Mouse (Mus musculus) gastrocnemius, postnatal 10 days (tissue): ENCODE measurements at regions not wholly inside any gene's neighbourhood (a gene's known extent, or its start where the extent isn't known, plus 50 kb on each side); places are given as distances from the start of the nearest gene placed in this dataset.

ENCODE experiments used
- DNase-seq: peaks from one replicate; pipeline ENCODE4 v3.0.0; 2021; ENCODE audit warnings: mixed read lengths

DNA sequence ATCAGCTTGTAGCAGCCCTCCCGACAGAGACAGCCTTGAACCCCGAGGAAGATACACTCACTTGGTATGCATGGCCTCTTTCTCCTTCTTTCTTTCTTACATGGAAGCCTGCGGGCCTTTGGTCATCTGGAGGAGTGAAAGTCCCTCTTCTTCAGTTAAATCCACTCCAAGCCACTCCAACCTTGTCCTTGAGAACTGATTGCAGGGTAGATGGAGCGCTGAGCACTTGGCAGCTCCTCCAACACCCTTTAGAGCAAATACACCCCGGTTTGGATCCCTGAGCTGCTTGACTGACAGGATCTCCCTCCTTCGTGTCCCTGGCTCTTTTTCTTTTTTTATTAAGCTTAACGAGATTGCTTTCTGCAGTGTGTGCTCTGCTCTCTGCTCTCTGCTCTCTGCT is 173.3 kb upstream of the Fam19a5 start:
- DNase-seq = no peak

DNA sequence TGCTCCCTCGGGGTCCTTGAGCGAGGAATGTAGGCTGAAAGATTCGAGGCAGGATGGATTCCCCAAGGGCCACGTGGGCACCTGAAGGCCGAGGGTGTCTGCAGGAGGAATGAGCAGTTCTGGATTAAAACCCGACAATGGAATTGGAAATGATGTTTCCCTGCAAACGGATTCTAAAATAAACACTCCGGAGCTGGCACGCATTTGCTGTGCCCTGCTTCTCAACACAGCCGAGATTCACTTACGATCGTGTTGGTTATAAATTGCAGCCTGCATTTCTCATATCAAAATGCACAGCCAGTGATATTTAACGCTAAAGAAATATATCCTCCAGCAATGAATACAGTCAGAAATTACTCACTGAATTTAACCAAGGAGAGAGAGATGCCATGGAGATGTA is 169.4 kb upstream of the Fam19a5 start:
- no peak for DNase-seq

DNA sequence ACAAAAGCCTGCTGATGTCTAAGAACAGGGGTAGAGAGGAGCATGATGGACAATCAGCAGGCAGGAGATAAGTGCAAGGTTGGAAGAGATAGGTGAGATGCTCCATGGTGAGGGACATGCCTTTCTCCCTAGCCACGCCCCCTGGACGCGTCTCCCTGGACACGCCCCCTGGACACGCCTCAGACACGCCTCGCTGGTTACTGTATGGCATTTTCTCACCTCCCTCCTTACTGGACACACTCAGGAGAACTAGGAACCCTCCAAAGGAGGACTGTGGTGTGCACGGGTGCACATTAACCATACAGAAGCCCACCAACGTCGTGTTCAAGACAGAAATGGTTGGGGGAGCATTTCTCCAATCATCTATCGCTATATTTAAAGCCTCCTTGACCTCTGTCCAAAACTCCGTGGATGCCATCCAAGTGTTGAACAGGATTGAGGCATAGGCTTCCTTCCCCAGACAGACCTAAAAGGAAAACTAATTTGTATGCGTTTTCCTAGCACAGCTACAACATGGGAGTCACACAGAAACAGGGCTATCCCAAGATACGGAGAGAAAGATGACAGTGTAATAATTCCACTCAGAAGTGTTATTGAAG is 168.4 kb upstream of the Fam19a5 start:
- no peak for DNase-seq

DNA sequence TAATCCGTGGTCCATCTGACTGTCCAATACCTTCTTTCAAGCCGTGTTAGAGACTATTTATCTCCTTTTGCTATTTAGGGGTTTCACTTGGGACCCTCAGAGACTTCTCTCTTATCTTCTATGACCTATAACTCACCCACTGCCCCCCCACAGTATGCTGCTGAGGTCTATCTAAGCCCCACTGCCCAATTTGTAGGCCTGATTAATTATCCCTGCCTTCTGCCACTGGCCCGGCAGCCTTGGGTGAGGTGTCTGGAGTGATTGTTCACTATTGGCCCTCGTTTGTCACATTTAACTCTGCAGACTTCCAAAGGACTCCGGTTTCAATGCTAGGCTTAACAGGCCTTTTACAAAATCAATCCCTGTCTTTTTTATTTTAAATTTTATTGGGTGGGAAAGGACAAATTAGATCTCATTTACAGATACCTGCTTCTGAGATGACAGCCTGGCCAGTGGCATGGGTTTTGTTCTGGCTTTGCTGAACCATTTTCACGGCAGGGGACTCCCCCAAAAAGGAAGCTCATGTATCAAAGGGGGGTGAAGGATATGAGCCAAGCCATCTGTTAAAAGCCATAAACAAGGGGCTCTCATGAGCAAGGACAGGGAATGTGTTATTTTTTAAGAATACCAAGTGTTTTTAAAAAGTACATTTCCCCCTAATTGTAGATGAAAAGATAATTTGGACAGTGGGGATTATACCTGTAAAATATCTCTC is 160.4 kb upstream of the Fam19a5 start:
- no peak for DNase-seq

DNA sequence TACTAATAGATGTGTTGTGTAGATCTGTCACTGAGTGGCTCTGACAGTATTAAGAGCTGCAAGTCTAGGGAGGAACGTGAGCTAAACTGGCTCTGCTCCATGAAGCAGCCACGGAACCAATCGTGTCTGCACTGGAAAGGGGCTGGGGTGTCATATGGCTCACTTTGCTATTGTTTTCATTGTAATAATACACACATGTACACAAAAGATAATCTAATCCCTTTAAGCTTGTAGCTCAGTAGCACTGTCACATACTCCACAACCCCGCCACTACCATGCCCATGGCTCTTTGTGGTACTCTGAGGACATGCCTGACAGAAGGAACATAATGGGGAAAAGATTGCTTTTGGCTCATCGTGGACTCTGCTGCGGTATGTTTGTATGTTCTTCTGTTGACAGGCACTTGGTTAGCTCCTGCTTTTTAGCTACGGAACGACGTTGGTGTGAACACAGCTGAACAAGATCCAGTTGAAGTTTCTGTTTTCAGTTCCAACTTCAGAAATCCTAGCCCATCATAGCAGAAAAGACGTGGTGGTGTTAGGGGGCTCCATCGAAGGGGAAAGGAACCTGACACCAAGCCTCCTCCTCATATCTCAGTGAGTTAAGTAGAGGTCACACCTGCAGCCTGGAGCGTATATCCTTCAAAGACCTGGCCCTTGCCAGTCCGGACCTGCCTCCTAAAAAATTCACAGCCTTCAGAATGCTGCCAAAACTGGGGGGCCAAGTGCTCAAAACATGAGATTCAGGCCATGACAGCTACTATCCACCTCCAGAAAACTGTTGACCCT is 159.6 kb upstream of the Fam19a5 start:
- no peak for DNase-seq

DNA sequence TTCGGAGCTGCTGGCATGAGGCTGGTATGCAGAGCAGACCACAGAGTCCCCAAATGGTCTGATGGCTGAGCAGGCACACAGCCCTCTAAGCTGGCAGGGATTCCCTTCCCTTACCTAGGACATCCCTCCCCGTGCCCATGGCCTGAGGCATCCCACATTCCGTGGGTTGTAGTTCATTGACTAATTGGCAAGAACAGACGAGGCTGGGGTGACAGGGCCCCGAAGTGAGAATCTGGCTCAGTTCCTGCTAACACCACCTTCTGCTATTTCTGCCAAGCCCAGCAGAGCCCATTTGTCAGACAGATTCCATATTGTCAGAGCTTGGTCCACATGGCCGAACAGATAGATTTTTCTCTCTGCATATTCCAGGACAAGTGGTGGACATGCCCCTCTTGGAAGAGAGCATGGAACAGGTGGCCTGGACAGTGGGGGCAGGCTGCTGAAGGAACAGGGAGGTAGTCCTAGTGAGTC is 157.6 kb upstream of the Fam19a5 start:
- DNase-seq = no peak

DNA sequence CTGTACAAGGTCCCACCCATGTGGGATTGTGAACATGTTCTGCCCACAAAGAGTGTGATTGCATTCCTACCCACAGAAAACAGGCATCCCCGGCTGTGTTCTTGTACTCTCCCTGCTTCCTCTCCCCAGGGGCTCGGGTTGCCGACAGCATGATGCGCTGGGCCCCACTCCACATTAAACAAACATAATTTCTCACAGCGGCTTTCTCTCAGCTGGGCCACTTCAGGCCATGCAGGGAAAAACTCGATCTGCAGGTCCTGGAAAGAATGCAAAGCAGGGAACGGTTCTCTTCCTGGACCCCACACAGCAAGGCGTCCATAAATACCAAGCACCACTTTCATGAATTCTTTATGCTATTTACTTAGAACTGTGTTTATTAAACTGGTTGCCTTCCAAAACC is 152.7 kb upstream of the Fam19a5 start:
- no peak for DNase-seq

DNA sequence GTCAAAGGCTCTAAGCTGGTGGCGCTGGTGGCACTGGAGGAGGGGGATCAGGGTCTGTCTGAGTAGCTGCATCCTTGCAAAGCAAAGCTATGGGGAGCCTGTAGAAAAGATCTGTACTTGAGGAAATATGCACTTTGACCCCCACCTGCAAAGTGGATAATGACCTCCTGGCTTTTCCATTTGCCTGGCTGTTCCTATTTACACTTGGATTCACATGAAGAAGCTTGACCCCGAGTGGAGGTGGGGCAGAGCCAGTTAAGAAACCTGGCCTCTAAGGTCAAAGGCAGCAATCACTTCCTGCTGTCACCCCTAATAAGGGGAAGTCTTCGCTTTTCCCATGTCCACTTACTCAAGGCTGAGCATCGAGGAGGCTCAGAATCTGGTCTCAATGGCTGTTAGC is 145.7 kb upstream of the Fam19a5 start:
- no peak for DNase-seq

DNA sequence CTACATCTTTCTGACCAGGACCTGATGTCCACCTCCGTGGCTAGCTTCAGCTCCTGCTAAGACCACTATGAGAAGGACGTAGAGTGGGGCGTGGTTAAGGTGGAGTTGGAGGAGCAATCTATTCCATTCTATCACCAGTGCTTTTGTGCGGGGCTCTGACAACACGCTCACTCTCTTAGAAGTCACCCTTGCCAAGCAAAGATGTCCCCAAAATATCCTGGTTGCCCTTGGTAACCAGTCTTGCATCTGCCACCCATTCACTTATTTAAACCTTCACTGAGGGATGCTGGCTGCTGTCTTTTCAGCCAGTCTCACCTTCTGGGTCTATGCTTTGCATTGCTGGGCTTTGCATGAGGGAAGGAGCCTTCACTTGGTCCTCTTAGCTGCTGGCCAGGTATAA is 138.4 kb upstream of the Fam19a5 start:
- no peak for DNase-seq

DNA sequence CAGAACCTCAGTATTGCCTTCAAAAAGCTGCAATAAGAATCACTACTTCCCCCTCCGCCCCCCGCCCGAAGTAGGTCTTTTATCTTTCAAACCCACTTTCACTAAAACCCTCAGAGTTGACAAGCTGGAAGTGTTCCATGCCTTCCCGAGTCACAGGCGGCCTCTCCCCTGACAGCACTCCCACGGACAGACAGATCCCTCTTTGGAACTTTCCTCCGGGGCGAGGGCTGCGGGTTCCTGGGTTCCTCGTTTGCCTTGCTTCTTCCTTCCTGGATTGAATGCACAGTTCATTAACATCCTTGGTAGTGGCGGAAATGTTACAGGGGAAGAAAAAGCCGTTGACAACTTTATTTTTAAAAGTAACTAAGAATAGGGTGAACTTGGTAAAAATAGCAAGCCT is 132.1 kb upstream of the Fam19a5 start:
- no peak for DNase-seq

DNA sequence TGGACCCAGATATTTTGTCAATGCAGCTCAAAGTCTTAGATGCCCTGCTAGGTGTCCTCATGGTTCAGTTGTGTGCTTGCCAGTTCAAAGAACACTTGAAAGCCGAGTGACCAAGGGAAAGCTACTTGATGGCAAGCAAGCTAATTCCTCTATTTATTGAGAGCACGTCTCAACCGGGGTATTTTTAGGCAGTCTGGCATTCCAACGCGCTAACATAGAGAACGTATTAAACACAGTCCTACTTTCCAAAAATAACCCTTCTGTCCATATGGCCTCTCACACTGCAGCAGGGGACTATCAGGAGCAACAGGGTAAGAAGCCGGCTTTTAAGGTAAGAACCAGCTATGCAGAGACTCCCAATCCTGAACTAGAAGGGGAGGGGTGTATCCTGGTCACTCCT is 128.1 kb upstream of the Fam19a5 start:
- no peak for DNase-seq

DNA sequence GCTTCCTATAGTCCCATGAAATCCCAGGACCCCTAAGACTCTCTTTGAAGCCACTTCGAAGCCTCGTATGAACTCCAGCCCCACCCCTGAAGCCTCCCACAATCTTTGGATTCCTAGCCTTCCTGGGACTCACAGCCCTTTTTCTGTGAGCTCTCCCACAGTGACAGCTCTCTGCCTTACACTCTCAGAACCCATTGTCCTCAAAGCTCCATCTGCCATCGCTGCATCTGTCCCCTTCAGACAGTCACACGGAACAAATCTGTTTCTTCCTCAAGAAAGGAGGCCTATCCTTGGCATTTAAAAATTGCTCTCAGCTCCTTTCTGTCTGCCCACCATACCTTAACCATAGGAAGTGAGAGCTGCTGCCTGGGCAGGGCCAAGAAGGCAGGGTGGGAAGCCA is 122.4 kb upstream of the Fam19a5 start:
- no peak for DNase-seq

DNA sequence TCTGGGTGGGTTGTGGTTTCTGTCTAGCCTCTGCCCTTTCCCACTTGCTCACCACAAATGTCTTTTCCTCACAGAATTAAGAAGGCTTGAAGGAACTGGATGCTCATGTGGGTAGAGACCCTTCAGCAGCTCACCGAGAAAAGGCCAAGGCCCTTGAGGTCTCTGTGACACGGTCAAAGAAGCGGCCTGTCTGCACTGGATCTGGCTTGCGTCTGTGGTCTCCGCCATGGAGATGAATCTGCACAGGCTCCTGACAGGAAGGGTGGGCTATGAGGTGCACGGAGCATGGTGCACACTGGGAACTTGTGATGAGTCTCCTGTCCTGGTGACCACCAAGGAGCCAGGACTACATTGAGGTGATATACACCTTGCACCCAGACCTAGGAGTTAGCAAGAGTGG is 110.8 kb upstream of the Fam19a5 start:
- DNase-seq = no peak

DNA sequence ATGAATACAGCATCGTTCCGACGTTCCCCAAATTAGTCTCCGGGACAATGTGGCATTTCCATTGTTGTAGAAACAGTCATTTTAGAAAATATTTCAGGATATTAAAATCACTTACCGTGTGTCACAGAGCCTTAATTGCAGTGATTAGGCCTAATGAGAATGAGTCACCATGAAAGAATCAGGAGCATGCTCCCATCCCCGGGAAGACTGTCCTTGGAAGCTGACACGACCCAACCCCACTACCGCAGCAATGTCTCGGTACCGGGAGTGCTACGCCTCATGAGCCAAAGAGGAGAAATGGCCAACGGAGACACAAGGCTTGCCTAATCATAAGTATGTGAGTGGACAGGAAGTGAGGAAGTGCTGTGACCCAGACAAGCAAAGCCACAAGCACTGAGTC is 110.2 kb upstream of the Fam19a5 start:
- DNase-seq = no peak

DNA sequence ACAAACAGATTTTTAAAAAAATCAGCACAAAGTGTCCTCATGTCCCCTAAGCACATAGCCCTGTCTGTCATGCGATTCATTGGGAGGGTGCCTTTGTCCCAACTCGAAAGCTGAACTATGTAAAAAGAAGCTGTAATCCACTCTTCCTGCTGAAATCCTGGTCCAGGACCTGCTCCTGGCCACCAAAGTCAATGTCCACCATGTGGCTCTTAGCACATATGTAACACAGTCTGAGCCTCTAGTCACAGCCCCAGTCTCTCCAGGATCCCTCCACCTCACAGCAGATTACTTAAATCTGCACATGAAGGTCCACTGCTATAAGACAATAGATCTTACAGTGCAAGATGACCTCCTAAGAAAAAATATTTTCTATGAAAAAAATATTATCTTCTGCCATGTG is 108.5 kb upstream of the Fam19a5 start:
- DNase-seq = no peak

DNA sequence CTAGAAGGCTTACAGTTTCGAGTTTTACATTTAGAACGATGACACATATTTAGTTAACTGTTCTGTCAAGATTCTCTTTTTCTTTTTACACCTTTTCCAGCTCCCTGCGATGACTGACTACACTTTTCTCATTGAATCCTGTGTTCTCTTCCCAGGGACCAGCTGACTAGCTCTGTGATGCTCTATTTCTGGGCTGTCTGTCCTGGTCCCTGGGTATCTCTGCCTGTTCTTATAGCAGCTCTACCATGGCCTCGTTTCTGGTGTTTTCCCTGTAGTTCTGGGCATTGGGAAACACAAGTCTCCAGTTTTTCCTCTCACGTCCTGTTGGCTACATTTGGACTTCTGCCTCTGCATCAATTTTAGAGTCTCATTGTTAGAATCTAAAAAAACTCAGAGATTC is 106.5 kb upstream of the Fam19a5 start:
- DNase-seq = no peak

DNA sequence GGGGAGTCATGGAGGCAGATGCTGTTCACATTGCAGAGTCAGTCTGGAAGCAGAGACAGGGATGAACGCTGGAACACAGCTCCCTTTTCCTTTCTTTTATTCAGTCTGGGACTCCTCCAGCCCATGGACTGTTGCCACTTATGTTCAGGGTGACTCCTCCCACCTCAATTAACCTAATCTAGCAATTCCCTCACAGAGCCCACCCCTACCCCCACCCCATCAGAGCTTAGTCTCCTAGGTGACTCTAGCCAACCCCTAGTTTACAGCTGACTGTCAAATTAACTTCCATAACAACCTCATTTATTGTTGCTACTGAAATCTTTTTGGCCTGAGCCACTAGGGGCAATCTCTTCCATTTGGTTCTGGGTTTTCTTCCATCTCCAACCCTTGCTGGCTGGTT is 85.2 kb upstream of the Fam19a5 start:
- no peak for DNase-seq

DNA sequence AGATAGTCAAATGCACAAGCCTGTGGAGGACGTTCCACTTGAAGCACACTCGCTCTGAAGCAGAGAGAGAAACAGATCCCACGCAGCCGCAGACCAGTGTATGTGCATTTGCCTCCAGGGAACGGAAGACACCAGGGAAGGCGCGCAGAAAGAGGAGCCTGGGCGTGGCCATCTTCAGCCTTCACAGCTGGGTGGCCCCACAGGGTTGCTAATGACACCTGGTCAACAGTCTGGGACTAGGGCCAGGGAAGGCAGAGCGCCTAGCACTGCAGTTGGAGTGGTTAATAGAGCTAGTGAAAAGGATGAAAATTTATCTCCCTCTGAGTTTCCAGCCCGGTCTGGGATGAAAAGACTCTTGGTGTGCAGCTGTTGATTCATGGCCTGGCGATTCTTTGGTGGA is 67.9 kb upstream of the Fam19a5 start:
- peak; percentile 19 for DNase-seq

DNA sequence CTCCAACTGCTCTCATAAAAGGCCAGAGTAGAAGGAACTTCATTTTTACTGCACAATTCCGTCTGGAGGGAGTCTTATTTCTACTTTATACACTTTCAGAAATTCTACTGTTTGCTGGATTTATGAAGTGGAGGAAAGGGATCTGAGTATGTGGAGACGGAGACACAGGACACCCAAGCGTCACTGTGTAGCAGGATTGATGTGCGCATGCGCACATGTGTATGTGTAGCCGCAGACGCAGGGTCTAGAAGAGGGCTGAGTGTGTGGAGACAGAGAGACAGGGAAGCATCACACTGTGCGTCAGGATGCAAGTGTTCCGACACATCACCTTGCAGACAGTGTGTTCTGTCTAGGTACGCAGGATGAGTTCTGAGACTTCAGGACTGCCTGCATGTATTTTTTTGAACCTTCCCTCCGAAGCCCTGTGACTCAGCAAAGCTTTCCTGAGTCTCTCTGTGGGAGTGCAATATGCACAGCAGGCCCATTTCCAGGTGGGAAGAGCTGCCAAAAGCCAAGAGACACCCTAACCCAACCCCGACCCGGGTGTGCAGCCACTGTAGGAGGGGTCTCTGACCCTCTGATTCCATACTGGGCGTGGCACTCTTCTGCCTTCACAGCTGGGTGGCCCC is 67.1 kb upstream of the Fam19a5 start:
- no peak for DNase-seq

DNA sequence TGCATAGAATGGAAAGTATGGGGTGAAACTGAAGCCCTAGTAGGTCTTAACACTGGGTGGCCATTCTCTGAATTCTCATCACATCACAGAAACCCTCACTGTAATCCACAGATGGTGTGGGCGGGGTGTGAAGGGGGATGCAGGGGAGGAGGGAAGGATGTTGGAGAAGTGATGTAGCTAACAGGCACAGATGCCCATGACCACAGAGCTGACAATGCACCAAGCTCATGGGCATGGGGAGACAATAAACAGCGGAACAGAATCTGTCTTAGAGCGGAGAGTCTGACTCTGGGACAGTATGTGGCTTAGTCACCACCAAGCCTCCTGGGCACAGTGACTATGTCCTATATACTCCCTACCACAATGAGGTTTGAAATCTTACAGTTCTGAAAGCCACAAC is 63.3 kb upstream of the Fam19a5 start:
- no peak for DNase-seq
